Mouse (Mus musculus): ENCODE data around the gene Natd1.
"Not testable (repeated sequence)": the region's sequence is repeated elsewhere in the genome, so short reads cannot be mapped to it uniquely, and the experiment has no call there.

Gene Natd1

DNA sequence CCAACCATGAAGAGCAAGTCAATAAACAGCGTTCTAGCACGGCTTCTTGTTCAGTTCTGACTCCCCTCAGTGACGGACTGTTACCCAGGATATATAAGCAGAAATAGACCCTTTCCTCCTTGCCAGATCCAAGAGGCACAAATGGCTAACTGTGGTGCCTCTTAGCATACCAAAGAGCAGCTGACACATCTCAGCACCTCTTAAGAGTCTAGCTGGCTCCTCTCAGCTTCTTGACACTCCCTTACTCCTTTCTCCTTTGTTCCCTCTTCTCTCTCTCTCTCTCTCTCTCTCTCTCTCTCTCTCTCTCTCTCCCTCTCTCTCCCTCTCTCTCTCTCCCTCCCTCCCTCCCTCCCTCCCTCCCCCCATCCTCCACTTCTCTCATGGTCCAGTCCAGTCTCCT lies 23.8 kb downstream of the Natd1 start:
- in situ Hi-C loops (cut with MboI, MseI): no loop called here

DNA sequence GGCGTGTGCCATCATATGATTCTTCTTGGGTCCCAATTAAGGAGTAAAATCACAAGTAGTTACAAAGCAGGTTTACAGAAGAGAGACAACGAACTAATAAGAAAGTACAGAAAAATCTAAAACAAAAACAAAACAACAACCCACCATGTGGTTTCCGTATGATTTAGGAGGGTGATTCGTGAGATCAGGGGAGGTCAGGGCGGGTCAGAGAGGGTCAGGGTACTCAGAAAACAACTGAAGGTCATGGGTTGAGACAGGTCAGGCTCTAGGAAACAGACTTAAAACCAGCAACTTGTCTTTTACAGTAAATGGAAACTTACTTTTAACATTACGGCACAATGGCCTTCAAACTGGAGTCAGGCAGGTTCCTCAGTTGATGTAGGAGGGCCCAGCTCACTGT lies 24.3 kb downstream of the Natd1 start:
- in situ Hi-C loops (cut with MboI, MseI): no loop called here

DNA sequence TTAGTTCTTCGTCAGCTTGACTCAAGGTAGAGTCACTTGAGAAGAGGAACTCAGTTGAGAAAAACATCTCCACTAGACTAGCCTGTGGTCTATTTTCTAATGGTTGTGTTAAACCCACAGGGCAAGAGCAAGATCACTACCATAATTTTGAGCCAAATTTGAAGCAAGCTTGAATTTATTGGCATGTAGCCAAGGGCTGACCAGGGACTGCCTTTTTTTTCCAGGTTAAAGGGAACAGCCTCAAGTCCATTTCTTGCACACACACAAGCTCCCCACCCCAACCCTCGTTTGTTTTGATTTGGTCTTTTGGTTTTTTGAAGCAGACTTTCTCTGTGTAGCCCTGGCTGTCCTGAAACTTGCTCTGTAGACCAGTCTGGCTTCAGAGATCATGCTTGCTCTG lies 24.7 kb downstream of the Natd1 start:
- in situ Hi-C loops (cut with MboI, MseI): no loop called here

DNA sequence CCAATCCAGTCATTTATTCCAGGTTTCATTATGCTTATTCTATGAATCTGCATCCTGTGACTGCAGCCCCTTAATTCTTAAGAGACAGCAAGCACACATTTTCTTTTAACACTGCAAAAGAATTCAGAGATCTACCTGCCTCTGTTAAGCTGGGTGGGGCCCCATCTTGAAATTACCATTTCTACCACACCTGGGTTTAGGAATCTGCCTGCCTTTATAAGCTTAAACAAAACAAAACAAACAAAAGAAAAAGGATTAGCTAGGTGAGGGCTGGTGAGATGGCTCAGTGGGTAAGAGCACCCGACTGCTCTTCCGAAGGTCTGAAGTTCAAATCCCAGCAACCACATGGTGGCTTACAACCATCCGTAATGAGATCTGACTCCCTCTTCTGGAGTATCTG lies 27.6 kb downstream of the Natd1 start:
- in situ Hi-C loops (cut with MboI, MseI): not testable (repeated sequence)

DNA sequence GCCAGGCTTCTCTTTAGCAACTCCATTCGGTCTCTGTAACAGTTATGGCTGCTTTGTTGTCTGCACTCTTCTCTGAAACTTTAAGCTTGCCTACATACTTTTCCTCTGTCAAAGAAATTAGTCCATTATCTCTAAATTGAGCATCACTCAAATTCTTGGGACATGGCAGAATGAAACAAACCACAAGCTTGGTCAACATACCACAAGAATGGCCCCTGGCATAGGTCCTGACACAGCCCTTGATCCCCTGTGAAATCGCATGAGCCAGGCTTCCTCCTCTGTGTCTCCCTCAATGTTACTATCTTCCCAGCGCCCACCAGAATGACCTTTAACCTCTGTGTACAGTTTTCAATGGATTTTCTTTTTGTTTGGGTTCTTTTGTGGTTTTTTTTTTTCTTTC lies 32.2 kb downstream of the Natd1 start:
- in situ Hi-C loops (cut with MboI, MseI): no loop called here

DNA sequence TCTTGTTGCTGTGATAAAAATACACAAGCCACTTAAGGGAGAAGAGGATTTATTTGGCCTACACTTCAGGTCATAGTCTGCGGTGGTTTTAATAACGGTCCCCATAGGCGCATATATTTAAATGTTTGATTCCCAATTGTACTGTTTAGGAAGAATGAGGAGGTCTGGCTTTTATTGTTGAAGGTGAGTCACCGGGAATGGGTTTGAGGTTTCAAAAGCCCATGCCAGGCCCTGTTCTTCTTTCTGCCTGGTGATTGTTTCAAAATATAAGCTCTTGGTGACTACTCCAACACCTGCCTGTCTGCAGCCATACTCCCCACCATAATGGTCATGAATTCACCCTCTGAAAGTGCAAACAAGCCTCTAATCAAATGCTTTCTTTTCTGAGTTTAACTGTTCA lies 34.0 kb downstream of the Natd1 start:
- in situ Hi-C loops (cut with MboI, MseI): no loop called here

DNA sequence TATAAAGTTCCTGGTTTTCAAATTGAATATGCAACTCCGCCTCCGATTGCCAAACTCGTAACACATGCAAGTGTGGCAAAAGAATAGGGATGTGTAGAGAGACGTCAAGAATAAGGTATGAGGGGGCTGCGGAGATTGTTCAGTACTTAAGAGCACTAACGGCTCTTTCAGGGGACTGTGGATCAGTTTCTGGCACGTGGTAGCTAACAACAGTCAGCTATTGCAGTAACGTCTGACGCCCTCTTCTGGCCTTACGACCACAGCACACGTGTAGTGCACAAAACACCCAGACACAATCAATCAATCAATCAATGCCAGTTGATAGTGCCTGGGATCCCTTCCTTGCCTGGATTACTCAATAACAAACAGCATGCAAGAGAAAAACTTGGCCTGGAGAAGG lies 35.1 kb downstream of the Natd1 start:
- in situ Hi-C loops (cut with MboI, MseI): no loop called here

DNA sequence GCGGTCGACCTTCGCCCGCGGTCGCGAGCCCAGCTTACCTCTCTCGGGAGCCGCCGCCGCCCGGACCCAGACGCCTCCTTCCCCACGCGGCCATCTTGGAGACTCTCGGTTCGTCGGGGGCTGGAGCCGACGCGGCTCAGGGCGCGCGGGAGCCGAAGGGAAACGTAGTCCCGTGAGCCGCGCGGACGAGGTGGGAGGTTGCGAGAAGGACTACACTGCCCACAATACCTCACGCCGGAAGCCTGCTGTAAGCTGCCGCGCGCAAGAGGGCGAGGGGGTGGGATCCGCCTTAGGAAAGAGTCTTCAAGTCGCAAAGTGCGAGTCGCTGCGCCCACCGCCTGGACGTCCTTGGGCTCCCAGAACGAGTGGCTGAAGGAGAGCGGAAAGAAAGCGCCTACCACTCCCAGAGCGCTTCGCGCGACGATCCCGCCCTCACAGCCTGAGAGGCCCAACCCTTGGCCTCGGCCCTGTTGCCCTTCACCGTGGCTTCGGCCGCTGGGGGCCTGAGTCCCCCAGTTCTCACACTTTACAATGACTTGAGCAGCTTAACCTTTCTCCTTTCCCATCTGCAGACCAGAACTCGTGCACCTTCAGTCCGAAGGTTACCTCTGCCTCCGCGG lies 35.8 kb downstream of the Natd1 start, which contains the start of gene Tmem11:
Tmem11 (minus strand) TSS at position 598 of the 620 bp plus-strand sequence.
- in situ Hi-C loops (cut with MboI, MseI): no loop called here

DNA sequence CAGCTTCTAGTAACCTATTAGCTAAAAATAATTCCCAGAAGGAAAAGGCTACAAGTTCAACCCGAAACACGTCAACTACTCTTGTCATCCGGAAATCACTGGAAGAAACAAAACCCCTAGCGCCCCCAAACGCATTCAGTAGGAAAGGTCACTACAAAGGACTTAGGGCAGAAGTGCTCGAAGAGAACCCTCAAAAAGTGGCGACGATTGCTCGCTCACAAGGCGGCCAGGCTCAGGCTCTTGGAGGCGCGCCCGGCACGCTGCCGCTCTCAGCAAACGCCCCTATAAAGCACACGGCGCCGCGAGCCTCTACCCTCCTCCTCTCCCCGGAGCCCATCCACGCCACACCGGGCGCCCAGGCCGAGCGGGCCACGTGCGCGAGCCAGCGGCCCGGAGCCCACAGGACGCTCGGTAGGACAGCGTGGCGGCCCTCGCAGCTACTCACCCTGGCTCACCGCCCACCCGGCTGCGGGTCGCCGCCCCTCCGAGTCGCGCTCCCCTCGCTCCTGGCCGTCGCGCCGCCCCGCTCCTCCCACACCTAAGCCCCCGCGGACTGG lies 36.4 kb downstream of the Natd1 start:
- in situ Hi-C loops (cut with MboI, MseI): no loop called here

DNA sequence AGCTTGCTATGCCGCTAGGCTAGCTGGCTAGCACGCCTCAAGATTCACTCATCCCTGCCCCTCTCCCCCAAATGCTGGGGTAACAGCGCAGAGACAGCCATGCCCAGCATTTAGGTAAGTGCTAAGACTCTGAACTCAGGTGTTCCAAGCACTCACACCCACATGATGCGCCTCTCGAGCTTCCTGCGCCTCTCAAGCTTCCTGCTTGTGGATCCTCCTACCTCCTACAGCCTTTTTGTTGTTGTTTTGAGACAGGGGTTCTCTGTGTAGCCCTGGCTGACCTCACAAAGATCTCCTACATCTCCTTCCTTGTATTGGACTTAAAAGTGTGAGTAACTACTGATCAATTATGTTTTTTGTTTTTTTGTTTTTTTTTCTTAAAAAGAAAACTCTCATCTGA lies 41.4 kb downstream of the Natd1 start:
- in situ Hi-C loops (cut with MboI, MseI): loop anchor here (5.0 kb wide), 1 partner anchor 46 kb away; no protein-coding TSS in a partner anchor

DNA sequence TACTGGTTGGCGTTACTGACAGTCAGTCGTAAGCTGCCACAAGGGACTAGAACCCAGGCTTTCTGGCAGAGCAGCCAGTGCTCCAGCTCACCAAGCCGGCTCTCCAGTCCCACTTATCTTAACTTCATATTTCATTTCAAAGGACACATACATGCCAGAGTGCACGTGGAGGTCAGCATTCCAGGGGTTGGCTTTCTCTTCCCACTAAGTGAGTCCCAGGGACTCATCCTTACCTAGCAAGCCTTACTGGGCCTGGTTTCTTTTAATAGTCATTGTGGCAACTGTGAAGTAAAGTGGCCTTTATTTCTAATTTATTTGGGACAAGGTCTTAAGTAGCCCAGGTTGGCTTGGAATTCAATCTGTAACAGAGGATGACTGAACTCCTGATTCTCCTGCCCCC lies 43.1 kb downstream of the Natd1 start:
- in situ Hi-C loops (cut with MboI, MseI): loop anchor here (5.0 kb wide), 1 partner anchor 44 kb away; no protein-coding TSS in a partner anchor

DNA sequence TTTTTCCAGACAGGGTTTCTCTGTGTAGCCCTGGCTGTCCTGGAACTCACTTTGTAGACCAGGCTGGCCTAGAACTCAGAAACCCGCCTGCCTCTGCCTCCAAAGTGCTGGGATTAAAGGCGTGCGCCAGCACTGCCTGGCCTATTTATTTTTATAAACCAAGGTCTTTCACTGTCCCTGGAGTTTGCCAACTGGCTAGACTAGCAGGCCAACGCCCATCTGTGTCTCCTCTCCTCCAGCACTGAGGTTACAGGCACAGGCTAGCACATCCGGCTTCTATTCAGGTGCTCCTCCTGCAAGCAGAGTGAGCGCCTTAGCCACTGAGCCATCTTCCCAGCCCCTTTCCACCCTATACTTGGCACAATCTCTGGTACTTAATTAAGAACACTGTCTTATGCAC lies 45.1 kb downstream of the Natd1 start:
- in situ Hi-C loops (cut with MboI, MseI): not testable (repeated sequence)

DNA sequence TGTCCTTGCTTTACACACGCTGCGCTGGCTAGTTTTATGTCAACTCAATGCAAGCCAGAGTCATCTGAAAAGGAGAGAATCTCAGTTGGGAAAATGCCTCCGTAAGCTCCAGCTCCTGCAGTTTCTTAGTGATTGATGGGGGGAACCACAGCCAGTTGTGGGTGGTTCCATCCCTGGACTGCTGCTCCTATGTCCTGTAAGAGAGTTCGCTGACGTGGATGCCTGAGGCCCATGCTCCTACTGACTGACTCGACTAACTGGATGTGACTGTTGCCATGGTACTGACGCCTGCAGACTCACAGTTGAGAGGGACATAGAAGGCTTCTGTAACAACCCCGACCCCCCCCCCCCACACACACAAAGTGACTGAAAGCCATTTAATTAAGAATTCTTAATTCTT lies 46.6 kb downstream of the Natd1 start:
- in situ Hi-C loops (cut with MboI, MseI): no loop called here

DNA sequence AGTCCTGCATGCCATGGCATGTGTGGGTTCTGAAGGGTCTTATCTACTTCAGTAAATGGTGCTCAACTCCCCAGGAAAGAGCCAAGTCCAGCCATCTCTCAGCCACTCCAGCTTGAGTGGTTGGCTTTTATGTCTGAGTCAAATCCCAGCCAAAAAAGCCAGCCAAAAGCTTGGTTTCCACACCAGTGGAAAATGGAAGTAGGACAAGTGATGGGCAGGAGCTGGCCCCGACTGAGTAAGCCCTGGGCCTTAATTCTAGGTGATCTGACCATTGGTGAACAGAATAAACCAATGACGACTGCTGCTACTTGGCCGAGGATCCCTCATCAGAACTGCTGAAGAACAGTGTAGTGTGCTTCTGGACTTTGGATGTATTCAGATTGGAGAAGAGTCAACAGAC lies 47.1 kb downstream of the Natd1 start:
- in situ Hi-C loops (cut with MboI, MseI): no loop called here

DNA sequence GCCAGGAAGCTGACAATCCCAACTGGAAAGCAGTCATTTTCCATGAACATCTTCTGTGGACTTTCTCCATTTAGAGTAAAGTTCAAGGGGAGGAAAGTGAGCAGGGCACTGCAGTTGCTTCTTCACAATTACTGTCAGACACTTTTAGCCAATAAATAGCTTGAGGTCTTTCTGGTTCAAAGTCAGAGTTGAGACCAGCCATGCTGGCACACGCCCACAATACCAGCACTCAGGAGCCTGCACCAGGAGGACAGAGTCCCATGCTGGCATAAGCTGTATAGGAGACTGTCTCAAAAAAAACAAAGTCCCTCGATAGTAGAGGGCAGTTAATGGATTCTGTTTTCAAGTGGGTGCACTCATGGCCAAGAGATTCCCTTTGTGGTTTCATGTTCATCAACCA lies 48.5 kb downstream of the Natd1 start:
- in situ Hi-C loops (cut with MboI, MseI): no loop called here

DNA sequence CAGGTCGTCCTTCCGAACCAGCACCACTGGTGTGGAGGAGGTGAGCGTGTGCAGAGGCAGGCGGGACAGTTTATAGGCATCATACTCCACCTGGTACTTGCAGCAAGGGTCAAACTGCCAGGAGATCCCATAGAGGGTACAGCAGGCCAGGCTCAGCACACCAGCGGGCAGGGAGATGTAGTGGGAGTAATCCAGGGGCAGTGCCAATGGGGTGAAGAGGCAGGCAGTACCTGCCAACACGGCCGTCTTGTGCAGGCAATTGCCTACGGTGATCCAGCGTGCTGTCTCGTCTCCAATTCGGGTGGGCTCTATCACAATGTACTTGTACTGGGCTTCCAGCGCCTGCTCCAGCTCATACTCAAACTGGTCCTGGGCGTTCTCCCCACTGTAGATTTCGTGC lies 49.6 kb downstream of the Natd1 start:
- in situ Hi-C loops (cut with MboI, MseI): no loop called here

DNA sequence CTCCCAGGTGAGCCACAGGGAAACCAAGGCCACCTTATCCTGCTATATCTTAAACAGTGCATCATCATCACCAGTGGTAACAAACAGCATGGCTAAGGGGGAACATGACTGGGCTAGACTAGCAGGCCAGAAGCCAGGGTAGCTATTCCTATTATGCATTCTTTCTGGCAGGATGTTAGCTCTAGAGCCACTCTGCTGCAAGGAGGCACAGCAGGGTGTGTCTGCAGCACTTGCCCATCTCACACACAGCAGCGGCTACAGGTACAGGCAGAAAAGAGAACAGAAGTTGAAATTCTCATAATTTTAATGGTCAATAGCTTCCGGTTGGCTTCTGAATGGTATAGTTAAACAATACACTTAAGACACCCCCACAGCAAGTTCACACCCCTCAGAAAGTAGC lies 50.4 kb downstream of the Natd1 start:
- in situ Hi-C loops (cut with MboI, MseI): no loop called here

DNA sequence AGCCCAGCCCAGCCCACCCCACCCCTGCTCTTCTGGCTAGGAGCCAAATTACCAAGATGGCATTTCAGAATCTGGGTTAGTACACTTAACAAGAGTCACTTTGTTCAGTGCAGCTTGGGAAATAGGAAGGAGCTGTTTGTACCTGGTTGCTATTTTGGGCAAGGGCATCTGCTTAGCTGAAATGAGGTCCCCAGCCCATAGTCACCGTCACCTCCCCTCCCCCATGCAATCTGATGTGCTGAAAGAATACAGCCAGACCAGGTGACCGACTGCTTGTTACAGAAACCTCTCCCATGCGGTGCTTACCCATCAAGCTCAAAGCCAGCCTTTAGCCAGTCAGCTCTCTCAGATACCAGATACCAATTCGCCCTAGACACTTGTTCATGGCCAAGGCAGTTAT lies 51.4 kb downstream of the Natd1 start:
- in situ Hi-C loops (cut with MboI, MseI): no loop called here

DNA sequence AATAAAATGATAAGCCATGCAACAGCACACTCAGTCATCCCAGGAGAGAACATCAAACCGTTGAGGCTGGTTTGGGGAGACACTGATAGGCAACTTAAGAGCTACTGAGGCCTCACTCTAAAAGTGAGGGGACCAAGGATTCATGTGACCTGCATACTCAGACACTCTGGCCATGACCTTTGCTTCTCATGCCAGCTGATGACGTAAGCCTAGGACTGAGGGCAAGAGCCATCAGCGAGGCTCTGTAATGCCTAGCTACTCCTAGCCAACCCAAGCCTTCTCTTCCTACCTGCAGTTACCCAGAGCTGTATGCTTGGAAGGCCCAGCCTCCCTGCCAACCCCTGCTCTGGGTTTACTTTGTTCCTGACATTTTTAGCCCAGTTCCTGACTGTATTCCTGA lies 52.6 kb downstream of the Natd1 start:
- in situ Hi-C loops (cut with MboI, MseI): no loop called here

DNA sequence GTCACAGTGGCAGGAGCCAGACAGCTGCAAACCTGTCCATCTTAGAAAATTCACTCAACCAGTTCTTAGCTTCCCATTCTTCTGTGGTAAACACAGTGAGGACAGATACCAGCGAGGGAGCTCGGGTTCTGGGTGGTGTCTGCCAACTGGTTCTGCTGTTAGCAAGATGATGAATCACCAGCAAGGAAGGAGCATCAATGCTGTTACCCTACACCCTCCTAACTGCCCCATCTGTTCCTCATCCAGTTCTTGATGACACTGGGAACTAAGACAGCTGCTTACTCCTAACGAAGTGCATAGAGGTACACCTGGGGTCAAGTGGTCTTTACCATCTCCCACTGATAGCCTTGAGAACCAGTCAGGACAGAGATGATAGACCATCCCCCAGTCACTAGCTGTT lies 58.0 kb downstream of the Natd1 start:
- in situ Hi-C loops (cut with MboI, MseI): no loop called here
